Mouse (Mus musculus) small intestine, adult 2 months (tissue): ENCODE results near the gene Cdc34b.

Experiments
- CTCF ChIP-seq: fragments of 200-500 bp; IDR thresholded peaks from 2 replicates; pipeline ENCODE4 v1.5.1; 2012; ENCODE audit warnings: low read depth, mild to moderate bottlenecking, control low read depth, inconsistent platforms, low read length, moderate library complexity, mixed read lengths; ENCODE audit not compliant: insufficient replicate concordance, insufficient read length; ENCODE audit errors: extremely low read depth
- POLR2A ChIP-seq: fragments of 200-500 bp; IDR thresholded peaks from 2 replicates; pipeline ENCODE4 v1.6.1; 2012; ENCODE audit warnings: low read depth, mild to moderate bottlenecking, control low read depth, inconsistent platforms, low read length, moderate library complexity

DNA sequence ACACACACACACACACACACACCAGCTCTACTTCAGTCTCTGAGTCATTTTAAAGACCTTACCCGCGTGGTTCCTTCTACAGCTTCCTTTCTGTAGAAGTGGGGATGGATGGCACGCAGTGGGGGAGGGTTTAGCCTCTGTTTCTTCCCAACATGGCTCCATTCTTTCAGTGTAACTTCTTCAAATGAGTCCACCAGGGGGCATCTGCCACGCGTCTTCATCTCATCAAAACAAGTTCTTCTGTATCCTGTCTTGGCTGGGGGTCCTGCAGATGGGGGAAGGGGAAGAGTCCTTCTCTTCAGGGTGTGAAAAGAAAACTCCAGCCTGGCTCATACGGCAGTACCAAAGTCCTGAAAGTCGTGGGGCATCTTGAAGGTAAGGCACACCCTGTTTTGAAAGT, 37.6 kb upstream of the Cdc34b start:
- TF ChIP-seq POLR2A (no peak), CTCF (no peak)
